Mouse (Mus musculus) midbrain, postnatal 0 days (tissue): ENCODE measurements around the gene Tbc1d16. TPM values are rescaled to one million over a fixed set of nuclear protein-coding genes. Genes with fewer than 3 reads are reported as not detected.

Experiments used
- ATAC-seq: fragments of 200-750 bp; cut with Nextera tagmentation; 2 replicates; pipeline ENCODE4 v1.8.0; 2017; ENCODE audit warnings: moderate number of reproducible peaks, mild to moderate bottlenecking, moderate TSS enrichment, moderate library complexity; ENCODE audit not compliant: low FRiP score
- DNase-seq: peaks from one replicate; pipeline ENCODE4 v3.0.0-alpha.2; 2015; ENCODE audit warnings: low spot score
- H3K27ac ChIP-seq: fragments of 300-500 bp; sonication (generic); 2 replicates; pipeline ENCODE4 v1.5.1; 2014; ENCODE audit warnings: low read depth, mild to moderate bottlenecking, low read length, mixed read lengths
- H3K27me3 ChIP-seq: fragments of 300-500 bp; sonication (generic); 2 replicates; pipeline ENCODE4 v1.6.1; 2014; ENCODE audit warnings: low read length, control low read depth, mixed read lengths; ENCODE audit not compliant: insufficient read depth
- H3K36me3 ChIP-seq: fragments of 300-500 bp; sonication (generic); 2 replicates; pipeline ENCODE4 v1.6.1; 2014; ENCODE audit warnings: low read length, control low read depth, mixed read lengths; ENCODE audit not compliant: insufficient read depth
- H3K4me1 ChIP-seq: fragments of 300-500 bp; sonication (generic); 2 replicates; pipeline ENCODE4 v1.6.1; 2014; ENCODE audit warnings: mild to moderate bottlenecking, control low read depth, antibody characterized with exemption, low read length, mixed read lengths; ENCODE audit not compliant: insufficient read depth
- H3K4me2 ChIP-seq: fragments of 300-500 bp; sonication (generic); 2 replicates; pipeline ENCODE4 v1.6.1; 2014; ENCODE audit warnings: low read depth, mild to moderate bottlenecking, low read length, mixed read lengths; ENCODE audit not compliant: poor library complexity, severe bottlenecking
- H3K4me3 ChIP-seq: fragments of 300-500 bp; sonication (generic); 2 replicates; pipeline ENCODE4 v1.5.1; 2014; ENCODE audit warnings: low read depth, mild to moderate bottlenecking, low read length, moderate library complexity
- H3K9ac ChIP-seq: fragments of 300-500 bp; sonication (generic); replicated peaks from 2 replicates; pipeline ENCODE4 v1.6.1; 2014; ENCODE audit warnings: mild to moderate bottlenecking, low read length, moderate library complexity, mixed read lengths; ENCODE audit not compliant: poor library complexity, severe bottlenecking
- H3K9me3 ChIP-seq: fragments of 300-500 bp; sonication (generic); 2 replicates; pipeline ENCODE4 v1.6.1; 2016; ENCODE audit warnings: low read length, control low read depth
- CTCF ChIP-seq: IDR thresholded peaks from 2 replicates; pipeline ENCODE4 v1.5.1; 2016; ENCODE audit warnings: antibody characterized with exemption, mild to moderate bottlenecking
- WGBS: fragments of 180-500 bp; shearing (Covaris S2); extraction: QIAGEN DNeasy Blood & Tissue Kit; methylation state at CpG from one replicate; pipeline ENCODE4 v1.1.7; 2014; 5-methylcytosine and 5-hydroxymethylcytosine counted together
- polyA plus RNA-seq: library from polyadenylated mRNA; unstranded; fragments of >200 nt; fragmentation: Nextera tagmentation; extraction: Ambion mirVana; gene quantifications from 2 replicates; pipeline ENCODE4 v1.2.1, GENCODE M21; 2015
- total RNA-seq: library from RNA; depleted of rRNA; stranded (reverse); fragments of >200 nt; gene quantifications from 2 replicates; pipeline ENCODE4 v1.2.3, GENCODE M21; 2014

The Tbc1d16 gene
- total and polyA plus RNA-seq, 2 experiments from 2014 or later, result 43.5 to 152 TPM

GRCm38 (mm10) chr11:119227591-119227990 lies 708 bp downstream of the Tbc1d16 start:
- Histone ChIP-seq H3K27ac (peak overlapping the region; percentile 71; the same call in 1 of the 2 replicates), H3K4me2 (peak overlapping the region; percentile 93), H3K4me3 (peak overlapping the region; percentile 68), H3K36me3 (no peaks in the 10 kb centered on the region), H3K9ac (peak overlapping the region; percentile 77), H3K9me3 (no peaks in the 10 kb centered on the region), H3K4me1 (peaks cover 24% of the 10 kb centered on the region), H3K27me3 (no peaks in the 10 kb centered on the region)
- no peak for DNase-seq
- ATAC-seq, result no peak
- no peak for TF ChIP-seq CTCF
- 2% methylated on average over 12 of the region's 12 CpGs for WGBS

DNA sequence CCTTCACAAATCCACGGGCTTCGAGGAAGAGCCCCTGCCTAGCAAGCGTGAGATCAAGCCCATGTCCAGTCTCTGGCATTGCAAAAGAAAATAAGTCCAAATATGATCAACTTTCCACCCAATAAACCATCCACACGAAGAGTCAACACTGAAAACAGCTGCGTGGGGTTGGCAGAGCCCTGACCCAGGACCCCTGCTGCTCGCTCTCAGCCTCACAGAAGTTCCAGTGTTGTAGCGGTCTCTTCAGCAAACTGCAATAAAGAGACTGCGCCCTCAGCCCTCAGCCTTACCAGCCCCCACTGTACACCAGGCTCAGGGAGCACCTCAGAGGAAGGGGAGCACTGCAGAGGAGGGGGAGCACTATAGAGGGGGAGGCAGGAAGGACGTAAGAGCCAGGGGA lies 2.7 kb downstream of the Tbc1d16 start:
- DNase-seq (no peak), ATAC-seq (no peak)
- Histone ChIP-seq H3K9ac (peak overlapping the region; percentile 39; the same call in 1 of the 2 replicates), H3K9me3 (no peaks in the 10 kb centered on the region), H3K27ac (no peak overlapping the region), H3K36me3 (no peaks in the 10 kb centered on the region), H3K4me3 (no peak overlapping the region), H3K4me1 (peaks cover 26% of the 10 kb centered on the region), H3K4me2 (no peak overlapping the region), H3K27me3 (no peaks in the 10 kb centered on the region)
- TF ChIP-seq CTCF, result no peak
- WGBS, result 66% methylated on average over 9 of the region's 9 CpGs

DNA sequence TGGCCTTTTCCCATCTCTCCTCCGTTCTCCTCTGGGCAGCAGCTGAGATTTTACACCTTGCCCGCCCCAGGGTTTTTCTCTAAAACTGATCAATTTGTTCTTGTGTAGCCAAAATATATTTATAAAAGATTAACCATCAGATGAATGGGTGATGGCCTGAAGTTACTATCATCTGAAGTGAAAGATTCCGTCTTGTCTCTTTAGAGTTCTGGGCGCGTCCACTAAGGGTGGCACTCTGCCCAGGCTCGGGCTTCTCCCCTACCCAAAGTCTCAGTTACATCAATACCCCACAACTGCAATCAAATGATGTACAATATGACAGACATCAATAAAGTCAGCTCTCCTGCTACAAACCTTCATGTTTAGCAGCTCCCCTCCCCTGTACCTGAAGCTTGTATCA lies 3.4 kb downstream of the Tbc1d16 start:
- ATAC-seq (no peak), DNase-seq (no peak)
- H3K27ac ChIP-seq, result no peak overlapping the region
- H3K4me1 ChIP-seq, result peaks cover 31% of the 10 kb centered on the region
- H3K9me3 ChIP-seq, result no peaks in the 10 kb centered on the region
- no peak overlapping the region for H3K4me2 ChIP-seq
- no peaks in the 10 kb centered on the region for H3K27me3 ChIP-seq
- 94% methylated on average over 6 of the region's 6 CpGs for WGBS
- no peak for TF ChIP-seq CTCF
- H3K36me3 ChIP-seq, result no peaks in the 10 kb centered on the region
- H3K9ac ChIP-seq, result no peak overlapping the region
- H3K4me3 ChIP-seq, result no peak overlapping the region

- Histone ChIP-seq H3K27ac (0 out of 2 replicates have a peak overlapping the region, but pooled peaks have one; percentile 9), H3K4me2 (no peak overlapping the region), H3K9ac (no peak overlapping the region), H3K36me3 (no peaks in the 10 kb centered on the region), H3K27me3 (no peaks in the 10 kb centered on the region), H3K4me3 (no peak overlapping the region), H3K9me3 (no peaks in the 10 kb centered on the region), H3K4me1 (peaks cover 33% of the 10 kb centered on the region)
- ATAC-seq, result no peak
- TF ChIP-seq CTCF, result no peak
- 74% methylated on average over 20 of the region's 20 CpGs for WGBS
- peak; percentile 69 for DNase-seq
These were observed 5.0 kb downstream of the Tbc1d16 start for GRCm38 (mm10) chr11:119223124-119223890.

GRCm38 (mm10) chr11:119221812-119222510 lies 6.3 kb downstream of the Tbc1d16 start:
- Histone ChIP-seq H3K36me3 (peaks cover 2% of the 10 kb centered on the region; the same call in 1 of the 2 replicates), H3K4me1 (peaks cover 32% of the 10 kb centered on the region), H3K4me3 (no peak overlapping the region), H3K27me3 (no peaks in the 10 kb centered on the region), H3K4me2 (no peak overlapping the region), H3K27ac (no peak overlapping the region), H3K9ac (no peak overlapping the region), H3K9me3 (no peaks in the 10 kb centered on the region)
- WGBS, result 37% methylated on average over 10 of the region's 11 CpGs
- DNase-seq, result peak; percentile 76
- ATAC-seq, result no peak
- TF ChIP-seq CTCF, result no peak
